Mouse (Mus musculus) thymus, postnatal 4 days (tissue): ENCODE measurements around the gene Zyx.
A peak's percentile ranks its signal among the peaks of the same experiment; 100 is the strongest.

Source experiments
- DNase-seq: peaks from one replicate; pipeline ENCODE4 v3.0.0; 2021

The Zyx gene

DNA sequence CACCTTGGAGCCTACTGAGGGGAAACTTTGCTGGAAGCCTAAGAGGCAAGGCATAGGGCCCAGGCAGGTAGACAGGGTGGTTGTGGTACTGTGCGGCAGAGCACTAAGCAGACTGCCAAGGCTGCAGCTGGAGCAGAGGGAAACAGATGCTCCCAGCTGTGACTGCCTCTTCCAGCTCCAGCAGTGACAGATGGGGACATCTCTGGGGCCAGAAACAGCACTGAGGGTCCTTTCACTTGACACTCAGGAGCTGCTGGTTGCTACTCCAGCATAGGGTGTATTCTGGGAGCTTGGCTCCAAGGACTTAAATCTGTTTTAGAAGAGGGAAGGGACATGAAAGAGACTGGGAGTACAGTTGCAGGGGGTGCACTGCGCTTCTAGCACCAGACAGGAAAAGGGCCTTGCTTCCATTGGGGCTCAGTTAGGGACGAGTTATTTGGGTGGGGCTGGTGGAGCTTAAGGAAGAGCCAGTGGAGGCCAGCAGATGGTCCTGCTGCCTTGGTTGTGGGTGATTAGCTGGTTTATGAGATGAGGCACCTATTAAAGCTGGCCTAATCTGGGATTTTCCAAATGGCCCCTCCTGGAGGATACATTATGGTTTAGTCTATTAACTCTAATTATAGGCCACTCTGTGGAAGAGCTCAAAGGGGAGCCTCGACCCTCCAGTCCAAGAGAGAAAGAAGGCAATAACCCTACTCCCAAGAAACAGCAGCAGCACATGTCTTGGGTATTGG lies 21.4 kb downstream of the Zyx start:
- DNase-seq: no peak

DNA sequence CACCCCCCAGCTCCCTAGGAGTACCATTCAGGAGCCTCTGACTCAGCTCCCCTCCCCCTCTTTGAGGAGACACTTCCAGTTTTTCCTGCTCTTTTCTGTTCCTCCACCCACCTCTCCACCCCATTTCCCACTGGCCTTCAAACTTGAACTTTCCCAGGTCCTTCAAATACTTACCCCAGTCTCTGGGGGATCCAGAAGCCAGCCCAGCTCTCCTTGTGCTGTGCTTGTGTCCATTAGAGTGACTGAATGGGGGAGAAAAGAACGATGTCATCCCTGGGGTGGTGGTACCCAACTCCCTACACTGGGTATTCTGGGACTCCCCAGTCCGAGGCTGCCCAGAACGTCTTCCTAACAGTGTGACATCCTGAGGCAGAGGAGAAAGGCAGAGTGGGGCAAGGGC lies 22.6 kb downstream of the Zyx start:
- no peak for DNase-seq

DNA sequence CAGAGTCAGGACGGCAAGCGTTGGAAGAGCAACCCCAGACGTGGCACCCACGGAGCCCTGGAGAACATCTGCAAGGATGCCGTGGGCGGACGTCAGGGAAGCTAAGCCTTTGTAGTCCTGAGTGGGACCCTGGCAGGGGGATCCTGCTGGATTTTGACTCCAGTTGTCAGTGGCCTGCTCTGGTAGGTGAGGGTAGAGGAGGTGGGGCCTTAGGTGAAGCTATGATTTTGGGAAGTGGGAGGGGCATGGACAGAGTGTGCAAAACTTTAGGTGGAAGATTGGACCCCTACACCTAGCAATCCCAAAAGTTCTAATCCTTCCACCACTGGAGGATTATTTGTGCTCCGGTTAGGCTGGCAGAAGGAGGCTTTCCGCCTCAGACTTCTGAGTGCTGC lies 23.0 kb downstream of the Zyx start:
- no peak for DNase-seq

DNA sequence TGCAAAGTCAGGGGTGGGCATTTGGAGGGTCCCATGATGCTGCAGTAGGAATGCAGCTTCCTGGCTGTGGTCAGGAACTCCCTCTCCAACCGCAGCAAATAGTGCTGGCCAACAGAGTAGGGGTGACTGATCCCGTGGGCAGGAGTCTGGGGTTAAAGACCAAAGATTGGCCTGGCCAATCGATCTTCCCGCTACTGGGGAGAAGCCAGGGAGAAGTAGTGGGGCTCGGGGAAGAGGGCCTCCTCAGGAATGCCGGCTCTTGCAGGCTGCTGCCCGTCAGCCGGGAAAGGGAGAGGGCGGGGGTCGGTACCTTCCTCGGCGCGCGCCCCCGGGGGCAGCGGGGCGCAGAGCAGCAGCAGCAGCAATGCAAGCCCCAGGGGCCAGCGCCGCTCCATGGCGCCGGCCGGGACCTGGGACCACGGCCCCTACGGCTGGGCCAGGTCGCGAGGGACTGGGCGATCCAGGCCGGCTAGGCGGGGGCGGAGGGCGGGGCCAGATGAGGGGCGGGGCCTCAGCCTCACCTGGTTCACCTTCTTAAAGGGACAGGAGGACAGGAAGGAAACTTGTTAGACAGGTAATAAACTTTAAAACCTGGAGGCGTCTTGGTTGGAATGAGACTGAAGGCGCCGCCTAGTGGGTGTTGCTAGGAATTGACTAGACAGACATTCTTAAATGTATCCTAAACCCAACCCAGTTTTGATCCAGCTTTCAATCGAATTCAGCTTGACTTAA lies 23.6 kb downstream of the Zyx start, which contains the start of gene Epha1:
Gene Epha1 (minus strand): TSS at position 453 of the 732 bp plus-strand sequence.
- DNase-seq: peak; percentile 88

DNA sequence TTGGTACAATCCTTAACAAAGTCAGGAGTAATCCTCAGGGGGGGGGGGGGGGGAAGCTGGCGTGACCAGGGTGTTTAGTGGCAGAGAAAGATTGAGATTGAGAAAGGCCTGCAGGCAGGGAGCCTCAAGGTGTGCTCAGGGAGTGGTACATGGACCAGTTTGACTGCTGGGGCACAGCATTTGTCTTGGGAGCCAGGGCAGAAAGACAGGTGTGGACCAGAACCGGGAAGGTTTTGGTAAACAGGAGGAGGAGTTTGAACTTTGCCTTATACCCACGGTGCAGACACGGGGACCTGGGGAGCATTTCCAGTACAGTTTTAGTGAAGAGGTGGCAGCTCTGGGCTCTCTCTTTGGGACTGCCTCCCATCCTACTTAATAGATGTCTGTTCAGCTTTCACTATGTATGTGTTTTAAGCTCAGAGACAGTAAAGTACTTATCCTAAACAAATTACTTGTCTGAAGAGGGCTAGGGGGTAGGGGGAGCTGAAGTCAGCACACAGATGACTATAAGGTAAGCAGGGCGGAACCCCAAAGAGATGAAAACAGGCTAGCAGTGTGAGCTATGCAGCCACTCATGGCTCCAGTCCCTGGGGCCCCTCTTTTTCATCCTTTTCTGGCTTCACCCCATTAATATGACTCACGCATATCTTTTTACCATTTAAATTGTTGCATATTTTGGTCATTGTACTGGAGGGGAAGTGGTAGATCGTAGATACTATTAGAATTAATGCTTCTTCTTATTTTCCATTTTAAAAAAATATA lies 24.4 kb downstream of the Zyx start:
- no peak for DNase-seq

DNA sequence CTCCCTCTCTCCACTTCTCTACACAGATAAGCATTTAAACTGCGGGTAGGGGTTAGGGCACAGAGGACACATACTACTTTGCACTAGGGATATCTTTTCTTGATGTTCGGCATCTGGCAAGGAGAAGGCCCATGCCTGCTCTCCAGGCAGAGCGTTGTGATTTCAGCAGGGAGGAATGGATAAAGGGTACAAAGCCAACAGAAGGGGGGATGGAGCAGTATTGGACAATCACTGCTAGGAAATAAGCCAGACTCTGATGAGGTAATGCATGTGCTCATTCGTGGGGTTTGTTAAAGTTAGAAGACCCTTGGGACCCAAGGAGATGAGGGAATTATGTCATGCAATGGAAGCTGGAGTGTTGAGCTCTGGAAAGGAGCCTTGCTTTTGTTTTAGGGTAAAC lies 25.3 kb downstream of the Zyx start:
- DNase-seq: no peak

DNA sequence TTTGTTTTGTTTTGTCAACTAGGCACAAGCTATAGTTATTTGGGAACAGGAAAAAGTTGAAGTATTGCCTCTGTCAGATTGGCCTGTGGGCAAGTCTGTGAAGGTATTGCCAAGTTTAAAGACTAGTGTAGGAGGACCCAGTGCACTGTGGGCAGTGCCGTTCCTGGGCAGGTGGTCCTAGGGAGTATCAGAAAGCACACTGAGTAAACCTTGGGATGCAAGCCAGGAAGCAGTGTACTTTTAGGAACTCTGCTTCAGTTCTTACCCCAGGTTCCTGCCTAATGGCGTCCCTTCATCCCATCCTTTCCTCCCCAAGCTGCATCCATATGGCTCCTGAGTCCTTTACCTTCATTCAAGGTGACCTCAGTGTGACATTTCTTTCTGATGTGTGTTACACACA lies 25.7 kb downstream of the Zyx start:
- DNase-seq: no peak

DNA sequence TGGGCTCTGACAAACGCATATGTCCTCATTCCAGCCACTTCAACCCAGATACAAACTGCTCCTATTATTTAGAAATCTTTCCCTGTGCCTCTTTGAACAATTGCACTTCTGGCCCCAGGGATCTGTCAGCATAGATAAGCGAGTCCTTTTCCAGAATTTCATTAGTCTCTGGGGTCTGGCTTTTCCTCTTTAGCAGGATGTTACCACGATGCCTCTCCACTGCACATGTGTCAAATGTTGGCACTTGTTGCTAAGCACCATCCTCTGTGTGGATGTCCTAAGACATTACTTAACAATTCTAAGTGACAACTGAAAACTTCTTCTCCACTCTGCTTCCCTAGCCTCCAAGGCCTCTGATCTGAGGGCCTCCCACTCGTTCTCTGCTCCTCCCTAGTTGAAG lies 26.6 kb downstream of the Zyx start:
- no peak for DNase-seq

DNA sequence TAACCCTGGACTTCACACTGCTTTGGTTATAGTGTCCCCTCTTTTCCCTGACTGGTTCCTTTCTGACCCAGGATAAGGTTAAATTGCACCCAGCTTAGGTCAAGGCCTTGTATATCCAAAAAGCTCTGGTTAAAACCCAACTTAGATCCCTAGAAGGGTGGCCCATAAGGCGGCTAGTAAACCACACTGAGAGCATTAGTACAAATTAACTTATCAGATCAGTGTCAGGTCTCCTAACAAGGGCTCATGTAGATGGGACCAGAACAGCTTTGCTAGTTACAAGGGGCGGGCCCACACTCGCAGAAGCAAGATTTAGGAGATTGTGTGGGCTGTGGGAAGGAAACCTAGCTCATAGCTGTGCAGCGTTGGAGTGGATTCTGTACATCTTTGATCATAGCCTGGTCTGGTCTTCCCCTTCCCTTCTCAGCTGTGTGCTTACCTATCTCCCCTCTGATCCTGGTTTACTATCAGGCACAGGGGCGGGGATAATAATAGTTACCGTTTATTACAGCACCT lies 27.1 kb downstream of the Zyx start:
- DNase-seq: no peak

DNA sequence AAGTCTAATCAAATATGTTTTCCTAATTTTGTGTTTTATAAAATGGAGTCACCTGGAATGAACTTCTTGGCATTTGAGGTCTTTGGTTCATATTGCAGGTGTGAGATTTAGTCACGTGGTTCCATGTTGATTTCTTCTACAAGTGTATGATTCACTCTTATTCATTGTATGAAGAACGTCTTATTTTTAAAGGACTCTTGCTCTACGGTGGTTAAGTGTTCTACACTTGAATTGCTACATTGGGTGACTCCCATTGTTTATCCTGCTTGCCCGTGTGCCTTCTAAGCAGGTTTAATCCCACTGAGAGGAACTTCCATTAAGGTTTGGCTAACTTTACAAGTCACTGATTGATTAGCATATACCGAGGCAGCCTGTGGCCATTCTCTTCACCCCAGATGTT lies 27.9 kb downstream of the Zyx start:
- no peak for DNase-seq

DNA sequence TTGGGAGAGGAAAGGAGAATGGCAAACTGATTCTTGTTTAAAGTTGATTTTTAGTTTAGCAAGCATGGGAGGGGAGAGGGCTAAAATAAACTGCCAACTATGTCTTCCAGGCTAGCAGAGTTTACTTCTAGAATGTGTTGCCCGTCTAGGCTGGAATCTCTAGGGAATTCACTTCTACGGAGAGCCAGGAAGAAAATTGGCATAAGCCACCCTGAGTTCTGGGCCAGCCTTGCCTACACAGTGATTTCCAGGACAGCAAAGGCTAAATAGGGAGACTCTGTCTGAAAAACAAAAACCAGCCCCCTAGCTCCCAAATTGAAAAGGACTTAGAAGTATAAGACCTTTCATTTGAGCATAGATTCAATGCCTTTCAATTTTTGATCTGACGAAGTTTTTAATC lies 30.1 kb downstream of the Zyx start:
- DNase-seq: no peak

DNA sequence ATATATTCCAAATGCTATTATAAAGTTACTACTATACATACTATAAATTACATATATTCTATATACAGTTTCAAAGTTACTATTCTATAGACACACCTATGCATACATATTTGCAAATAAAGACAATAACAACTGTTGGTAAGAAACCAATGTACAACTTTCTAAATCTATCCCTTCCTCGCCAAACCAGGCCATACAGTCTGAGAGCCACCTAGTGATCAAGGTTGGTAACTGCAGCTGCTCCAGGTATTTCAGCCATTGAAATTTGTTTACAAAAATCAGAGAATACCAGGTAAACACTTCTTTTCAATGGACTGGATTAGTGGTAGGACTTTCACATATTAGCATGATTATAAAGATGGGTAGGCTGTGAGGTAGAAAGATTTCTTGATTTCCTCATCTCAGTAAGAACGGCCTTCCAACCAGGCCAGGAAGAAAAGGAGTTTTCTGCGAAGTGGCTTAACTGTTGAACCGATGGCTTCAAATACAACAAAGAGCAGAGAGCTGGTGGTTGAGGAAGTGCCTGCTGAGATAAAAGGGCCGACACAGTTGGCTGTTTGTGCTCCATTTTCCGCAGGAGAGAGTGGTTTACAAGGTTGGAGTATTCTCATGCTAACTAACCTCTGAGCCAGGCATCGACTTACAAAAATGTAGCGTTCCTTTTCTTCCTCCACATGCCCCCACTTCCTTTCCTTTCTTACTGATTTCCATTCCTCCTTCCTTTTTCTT lies 31.1 kb downstream of the Zyx start:
- peak; percentile 69 for DNase-seq

DNA sequence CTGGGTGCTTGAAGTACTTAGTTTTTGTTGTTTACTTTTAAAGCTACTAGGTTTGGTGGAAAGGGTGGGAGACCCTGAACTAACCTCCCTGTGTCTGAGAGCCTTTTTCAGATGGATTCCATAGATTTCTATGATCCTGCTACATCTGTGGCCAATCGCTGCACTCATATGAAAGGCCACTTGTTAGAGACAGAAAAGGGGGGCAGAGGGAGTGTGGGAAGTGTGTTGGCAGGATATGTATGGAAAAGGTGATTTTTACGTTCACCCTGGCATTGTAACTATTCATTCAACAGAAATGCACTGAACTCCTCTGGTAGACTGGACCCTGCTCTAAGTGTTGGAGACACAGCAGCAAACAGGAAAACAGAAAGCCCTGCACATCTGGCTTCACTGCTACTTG lies 31.8 kb downstream of the Zyx start:
- DNase-seq: no peak

DNA sequence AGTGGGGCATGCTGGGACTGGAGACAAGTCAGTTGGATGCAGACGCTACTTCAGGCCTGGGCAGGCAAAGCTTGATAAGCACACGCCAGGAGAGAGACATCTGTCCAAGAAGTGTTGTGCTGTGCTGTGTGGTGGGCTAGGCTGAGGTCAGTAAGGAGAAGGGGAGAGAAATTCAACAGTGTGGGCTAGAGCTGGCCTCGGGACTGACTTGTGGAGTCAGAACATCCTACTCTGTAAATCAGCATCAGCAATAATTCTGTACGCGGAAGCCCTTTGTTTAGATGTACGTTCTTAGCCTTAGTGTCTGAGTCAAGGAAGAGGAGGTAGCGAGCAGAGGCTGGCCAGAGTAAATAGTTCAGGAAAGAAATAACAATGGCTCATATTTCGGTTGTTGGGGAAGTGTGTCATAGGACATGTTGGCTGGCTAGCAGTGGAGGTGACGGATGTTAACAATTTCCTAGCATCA lies 32.5 kb downstream of the Zyx start:
- DNase-seq: no peak

DNA sequence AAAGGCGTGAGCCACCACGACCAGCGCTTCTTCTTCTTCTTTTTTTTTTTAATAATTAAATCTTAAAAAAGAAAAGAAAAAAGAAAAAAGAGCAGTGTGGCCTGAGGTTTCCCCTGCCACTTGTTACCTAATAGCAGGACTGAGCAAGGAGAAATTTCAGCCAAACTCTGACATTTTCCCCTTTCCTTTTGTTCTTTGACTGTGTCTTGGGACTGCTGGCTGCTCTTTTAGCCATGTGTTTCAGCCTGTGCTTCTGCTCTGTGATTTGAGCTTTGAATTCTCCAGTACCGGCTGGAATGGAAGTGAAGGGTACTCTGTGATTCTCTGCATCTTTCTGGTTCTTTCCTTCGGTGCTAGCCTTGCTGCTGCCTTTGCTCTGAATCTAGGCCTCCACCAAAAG lies 33.9 kb downstream of the Zyx start:
- DNase-seq: no peak

DNA sequence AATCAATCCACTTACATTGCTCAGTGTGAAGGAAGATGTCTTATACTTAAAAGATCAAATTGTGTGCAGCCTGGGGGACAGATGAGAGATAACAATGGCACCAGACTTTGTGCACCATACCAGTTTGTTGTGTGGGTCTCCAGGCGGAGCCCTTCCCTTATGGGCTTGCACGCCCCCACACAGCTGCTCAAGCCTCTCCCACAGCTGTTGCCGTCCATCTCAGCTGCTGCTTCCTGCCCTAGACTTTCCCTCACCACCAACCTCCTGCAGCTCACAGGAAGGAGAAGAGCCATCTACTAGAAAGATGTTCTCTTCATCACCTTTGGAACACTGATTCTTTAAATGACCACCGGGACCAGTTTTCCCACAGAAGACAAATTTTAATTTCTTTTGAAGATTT lies 36.2 kb downstream of the Zyx start:
- DNase-seq: peak; percentile 61

DNA sequence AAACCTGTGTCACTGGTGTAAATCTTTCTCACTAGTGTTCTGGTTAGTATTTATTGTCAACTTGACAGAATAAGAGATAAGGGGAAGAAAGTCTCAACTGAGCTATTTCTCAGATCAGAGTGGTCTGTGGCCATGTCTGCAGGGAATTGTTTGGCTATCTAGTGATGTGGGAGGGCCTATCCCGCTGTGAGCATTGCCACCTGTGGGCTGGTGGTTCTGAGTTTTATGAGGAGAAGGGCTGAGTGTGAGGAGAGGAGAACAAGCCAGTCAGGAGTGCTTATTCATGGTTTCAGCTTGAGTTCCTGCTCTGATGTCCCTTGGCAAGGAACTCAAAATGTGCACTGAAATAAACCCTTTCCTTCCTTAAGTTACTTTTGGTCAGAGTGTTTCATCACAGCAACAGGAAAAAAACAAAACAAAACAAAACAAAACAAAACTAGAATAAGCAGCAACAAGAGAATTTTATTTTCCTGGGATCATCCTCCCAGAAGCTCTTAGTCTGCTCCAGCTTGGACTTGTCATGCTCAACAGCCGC lies 42.4 kb downstream of the Zyx start:
- DNase-seq: no peak

DNA sequence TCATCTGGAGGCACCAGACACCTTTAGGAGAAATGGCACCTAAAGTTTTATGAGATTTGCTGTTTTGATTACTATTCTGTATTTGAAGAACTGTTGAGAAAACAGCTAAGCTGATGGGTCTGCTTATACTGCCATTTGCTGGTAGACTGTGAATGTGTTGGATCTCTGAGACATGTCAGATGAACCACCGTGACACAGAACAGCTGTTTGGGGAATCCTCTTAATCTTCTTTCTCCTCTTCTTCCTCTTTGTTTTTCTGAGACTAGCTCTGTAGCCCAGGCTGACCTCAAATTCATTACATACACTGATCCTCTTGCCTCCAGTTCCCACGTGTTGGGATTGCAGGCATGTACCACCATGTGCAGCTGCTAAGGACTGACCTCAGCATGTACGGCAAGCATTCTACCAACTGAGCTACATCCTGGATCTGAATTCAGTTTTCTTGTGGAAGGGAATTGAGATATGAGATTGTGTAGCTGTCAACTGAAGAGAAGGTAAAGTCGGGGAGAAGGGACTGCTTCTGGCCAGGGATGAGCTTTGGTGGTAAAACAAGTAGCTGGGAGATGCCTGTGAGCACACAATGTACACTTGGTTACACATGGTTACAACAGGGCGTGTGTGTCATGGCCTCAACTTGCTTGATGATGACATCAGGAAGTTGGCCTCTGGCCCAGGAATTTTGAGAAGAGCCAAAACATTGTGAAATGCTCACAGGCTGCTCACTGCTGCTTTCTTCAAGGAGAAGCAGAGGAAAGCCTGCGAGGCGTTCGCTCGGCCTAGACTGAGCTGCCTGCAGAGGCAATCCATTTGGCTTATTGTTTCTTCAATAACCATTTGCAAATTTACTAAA lies 46.8 kb downstream of the Zyx start:
- DNase-seq: no peak

DNA sequence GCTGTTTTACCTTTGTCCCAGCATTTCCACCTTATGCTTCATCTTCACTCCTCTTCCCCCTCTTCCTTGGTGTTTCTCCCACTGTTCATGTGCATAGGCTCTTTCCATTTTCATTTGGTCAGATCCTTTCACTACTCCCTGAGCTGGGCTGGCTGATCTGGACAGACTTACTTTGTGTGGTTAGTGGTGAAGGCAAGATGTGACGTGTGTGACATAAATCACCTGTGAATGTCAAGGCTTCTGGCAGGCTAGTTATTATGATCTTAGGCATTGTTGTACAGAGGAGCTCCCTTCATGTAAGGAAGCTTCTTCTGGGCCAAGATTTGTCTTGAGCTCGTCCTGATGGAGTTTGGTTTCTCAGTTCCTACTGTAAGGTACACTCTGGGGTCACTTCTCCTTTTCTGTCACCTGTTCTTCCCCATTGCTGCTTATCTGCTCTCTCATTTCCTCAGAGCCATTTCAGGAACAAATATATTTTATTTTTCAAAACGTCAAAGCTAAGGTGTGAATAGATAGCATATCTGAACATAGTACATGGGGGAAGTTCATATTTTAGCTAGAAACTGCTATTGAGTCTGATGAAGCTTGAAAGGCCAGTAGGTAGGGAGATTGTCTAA lies 47.7 kb downstream of the Zyx start:
- no peak for DNase-seq

DNA sequence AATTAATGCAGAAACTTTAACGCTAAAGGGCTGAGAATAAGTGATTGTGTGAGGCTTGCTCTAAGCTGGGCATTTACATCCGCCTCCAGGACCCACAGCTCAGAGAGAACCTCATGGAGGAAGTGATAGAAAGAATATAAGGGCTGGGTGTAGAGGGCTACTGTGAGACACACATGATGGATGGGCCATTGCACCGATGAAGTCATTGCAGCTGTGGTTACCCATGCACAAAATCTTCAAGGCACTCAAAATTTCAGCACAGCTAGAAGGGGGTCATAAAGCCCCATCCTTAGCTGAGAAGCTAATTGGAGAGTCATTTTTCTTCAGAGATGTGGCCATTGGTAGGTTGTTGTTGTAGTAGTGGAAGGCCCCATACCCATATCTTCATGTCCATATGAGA lies 48.9 kb downstream of the Zyx start:
- no peak for DNase-seq

DNA sequence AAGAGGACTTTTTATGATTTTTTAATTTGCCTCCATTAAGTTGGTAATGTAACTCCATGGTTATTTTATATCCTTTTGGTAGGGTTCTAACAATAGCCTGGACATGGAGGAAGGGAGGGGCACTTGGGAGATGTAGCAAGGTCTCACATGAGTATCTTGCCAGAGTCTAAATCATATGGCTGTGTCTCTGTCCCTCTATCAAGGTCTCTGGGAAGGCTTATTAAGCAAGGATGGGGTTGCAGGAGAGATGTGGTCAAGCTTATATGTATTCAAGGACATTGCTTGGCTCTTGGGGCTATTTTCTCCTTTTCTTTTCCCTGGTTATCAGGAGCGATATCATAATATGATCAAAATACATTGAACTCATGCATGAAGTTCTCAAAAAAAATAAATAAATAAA lies 49.6 kb downstream of the Zyx start:
- no peak for DNase-seq
